Mouse (Mus musculus): ENCODE data around the gene Bin2. TPM values are rescaled to one million over a fixed set of nuclear protein-coding genes. Genes with fewer than 3 reads are reported as not detected.

The Bin2 gene
- total RNA-seq, 2 experiments from 2014 or later: 275 to 324 TPM

- ATAC-seq (ENCODE audit: poor library complexity, severe bottlenecking): no peak
Observed at GRCm38 (mm10) chr15:100684450-100684849, 15.1 kb upstream of the Bin2 start.

- peak; percentile 83 for ATAC-seq (ENCODE audit: poor library complexity, severe bottlenecking)
Observed at GRCm38 (mm10) chr15:100683041-100683440, 13.7 kb upstream of the Bin2 start.

GRCm38 (mm10) chr15:100681770-100682169, 12.4 kb upstream of the Bin2 start:
- ATAC-seq (ENCODE audit: poor library complexity, severe bottlenecking): no peak

- no peak for ATAC-seq (ENCODE audit: poor library complexity, severe bottlenecking)
Observed at GRCm38 (mm10) chr15:100680381-100680780, 11.0 kb upstream of the Bin2 start.

GRCm38 (mm10) chr15:100679005-100679404, 9.7 kb upstream of the Bin2 start:
- ATAC-seq (ENCODE audit: poor library complexity, severe bottlenecking): no peak; the same call in 1 of the 2 replicates

- ATAC-seq (ENCODE audit: poor library complexity, severe bottlenecking): peak; percentile 37
Observed at GRCm38 (mm10) chr15:100678581-100678980, 9.2 kb upstream of the Bin2 start.

- ATAC-seq (ENCODE audit: poor library complexity, severe bottlenecking): peak; percentile 34
Observed at GRCm38 (mm10) chr15:100677675-100678074, 8.3 kb upstream of the Bin2 start.

- no peak for ATAC-seq (ENCODE audit: poor library complexity, severe bottlenecking)
Observed at GRCm38 (mm10) chr15:100676521-100676920, 7.2 kb upstream of the Bin2 start.

- no peak for ATAC-seq (ENCODE audit: poor library complexity, severe bottlenecking)
Observed at GRCm38 (mm10) chr15:100675486-100675885, 6.1 kb upstream of the Bin2 start.

- no peak for ATAC-seq (ENCODE audit: poor library complexity, severe bottlenecking)
Observed at GRCm38 (mm10) chr15:100674566-100674965, 5.2 kb upstream of the Bin2 start.

GRCm38 (mm10) chr15:100673585-100674391, 4.4 kb upstream of the Bin2 start:
- peak; percentile 51 for ATAC-seq (ENCODE audit: poor library complexity, severe bottlenecking)

GRCm38 (mm10) chr15:100670833-100671232, 1.5 kb upstream of the Bin2 start:
- ATAC-seq (ENCODE audit: poor library complexity, severe bottlenecking): no peak

GRCm38 (mm10) chr15:100670004-100670403, 651 bp upstream of the Bin2 start:
- ATAC-seq (ENCODE audit: poor library complexity, severe bottlenecking): no peak

GRCm38 (mm10) chr15:100667871-100668545, 1.3 kb downstream of the Bin2 start:
- no peak for ATAC-seq (ENCODE audit: poor library complexity, severe bottlenecking)

- ATAC-seq (ENCODE audit: poor library complexity, severe bottlenecking): no peak
Observed at GRCm38 (mm10) chr15:100667420-100667819, 1.9 kb downstream of the Bin2 start.

- no peak for ATAC-seq (ENCODE audit: poor library complexity, severe bottlenecking)
Observed at GRCm38 (mm10) chr15:100666851-100667250, 2.5 kb downstream of the Bin2 start.

- peak; percentile 34 for ATAC-seq (ENCODE audit: poor library complexity, severe bottlenecking)
Observed at GRCm38 (mm10) chr15:100666219-100666696, 3.1 kb downstream of the Bin2 start.

- ATAC-seq (ENCODE audit: poor library complexity, severe bottlenecking): no peak
Observed at GRCm38 (mm10) chr15:100665411-100666218, 3.7 kb downstream of the Bin2 start.

GRCm38 (mm10) chr15:100664813-100665274, 4.5 kb downstream of the Bin2 start:
- ATAC-seq (ENCODE audit: poor library complexity, severe bottlenecking): peak; percentile 69

GRCm38 (mm10) chr15:100660805-100661204, 8.5 kb downstream of the Bin2 start:
- no peak for ATAC-seq (ENCODE audit: poor library complexity, severe bottlenecking)

GRCm38 (mm10) chr15:100660306-100660705, 9.0 kb downstream of the Bin2 start:
- no peak for ATAC-seq (ENCODE audit: poor library complexity, severe bottlenecking)

Data from megakaryocyte, adult 5-6 weeks (primary cell).